Mouse (Mus musculus) intestine, postnatal 0 days (tissue): ENCODE measurements around the gene Mboat1. TPM values are rescaled to one million over a fixed set of nuclear protein-coding genes. Genes with fewer than 3 reads are reported as not detected.

ENCODE experiments used
- ATAC-seq: fragments of 200-750 bp; cut with Nextera tagmentation; 2 replicates; pipeline ENCODE4 v1.8.0; 2017; ENCODE audit warnings: mild to moderate bottlenecking, moderate TSS enrichment, moderate library complexity
- H3K27ac ChIP-seq: fragments of 300-500 bp; sonication (generic); 2 replicates; pipeline ENCODE4 v1.5.1; 2014; ENCODE audit warnings: mild to moderate bottlenecking, low read depth, low read length, moderate library complexity
- H3K27me3 ChIP-seq: fragments of 300-500 bp; sonication (generic); replicated peaks from 2 replicates; pipeline ENCODE4 v1.6.1; 2014; ENCODE audit warnings: low read length, mixed read lengths; ENCODE audit not compliant: control insufficient read depth, insufficient read depth
- H3K36me3 ChIP-seq: fragments of 300-500 bp; sonication (generic); 2 replicates; pipeline ENCODE4 v1.6.1; 2014; ENCODE audit warnings: mild to moderate bottlenecking, moderate library complexity; ENCODE audit not compliant: control insufficient read depth, insufficient read depth
- H3K4me1 ChIP-seq: fragments of 300-500 bp; sonication (generic); replicated peaks from 2 replicates; pipeline ENCODE4 v1.6.1; 2014; ENCODE audit warnings: antibody characterized with exemption, low read length, mixed read lengths; ENCODE audit not compliant: control insufficient read depth, insufficient read depth
- H3K4me2 ChIP-seq: fragments of 300-500 bp; sonication (generic); replicated peaks from 2 replicates; pipeline ENCODE4 v1.6.1; 2014; ENCODE audit warnings: low read depth, mild to moderate bottlenecking, moderate library complexity
- H3K4me3 ChIP-seq: fragments of 300-500 bp; sonication (generic); 2 replicates; pipeline ENCODE4 v1.5.1; 2014; ENCODE audit warnings: low read depth, low read length
- H3K9ac ChIP-seq: fragments of 300-500 bp; sonication (generic); 2 replicates; pipeline ENCODE4 v1.6.1; 2014; ENCODE audit warnings: mild to moderate bottlenecking, low read depth, low read length
- H3K9me3 ChIP-seq: fragments of 300-500 bp; sonication (generic); 2 replicates; pipeline ENCODE4 v1.6.1; 2016; ENCODE audit warnings: mixed run types; ENCODE audit not compliant: control insufficient read depth
- CTCF ChIP-seq: sonication (generic); IDR thresholded peaks from 2 replicates; pipeline ENCODE4 v1.5.1; 2016; ENCODE audit warnings: low read depth, mild to moderate bottlenecking, control low read depth, antibody characterized with exemption, moderate library complexity
- WGBS: fragments of 180-500 bp; shearing (Covaris S2); extraction: QIAGEN DNeasy Blood & Tissue Kit; methylation state at CpG from one replicate; pipeline ENCODE4 v1.1.7; 2014; 5-methylcytosine and 5-hydroxymethylcytosine counted together
- polyA plus RNA-seq: library from polyadenylated mRNA; unstranded; fragments of >200 nt; fragmentation: Nextera tagmentation; extraction: Ambion mirVana; gene quantifications from 2 replicates; pipeline ENCODE4 v1.2.1, GENCODE M21; 2015

Mboat1 gene
- polyA plus RNA-seq, 1 experiment from 2014 or later: 13.6 TPM

- no peak for ATAC-seq
- TF ChIP-seq CTCF: no peak
These were observed 118.1 kb downstream of the Mboat1 start for GRCm38 (mm10) chr13:30254421-30254820.

DNA sequence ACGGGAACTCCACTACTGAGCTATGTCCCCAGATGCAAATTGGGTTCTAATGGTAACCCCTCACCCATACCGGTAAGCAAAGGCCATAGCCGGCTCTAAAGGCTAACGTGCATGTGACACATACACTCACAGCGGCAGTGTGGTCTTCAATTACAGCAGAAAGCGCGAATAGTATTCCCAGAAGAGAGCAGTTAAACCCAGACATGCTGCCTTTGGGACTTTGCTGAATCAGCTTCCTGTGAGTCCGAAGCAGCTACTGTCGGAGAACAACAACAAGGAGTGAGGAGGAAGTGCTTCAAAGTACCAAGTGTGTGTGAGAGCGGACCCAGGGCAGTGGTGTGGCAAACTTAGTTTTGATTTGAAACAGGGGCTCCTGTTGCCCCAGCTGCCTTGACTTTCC lies 122.5 kb downstream of the Mboat1 start:
- Histone ChIP-seq H3K9me3 (no peaks in the 10 kb centered on the region), H3K4me1 (no peaks in the 10 kb centered on the region), H3K4me2 (no peak overlapping the region), H3K27me3 (no peaks in the 10 kb centered on the region), H3K36me3 (no peaks in the 10 kb centered on the region), H3K4me3 (no peak overlapping the region), H3K27ac (no peak overlapping the region), H3K9ac (no peak overlapping the region)
- no peak for TF ChIP-seq CTCF
- 68% methylated on average over 10 of the region's 10 CpGs for WGBS
- ATAC-seq: no peak

More at GRCm38 (mm10) chr13:30254421-30254820, 118.1 kb downstream of the Mboat1 start:
- Histone ChIP-seq H3K4me2 (no peak overlapping the region), H3K9me3 (no peaks in the 10 kb centered on the region), H3K36me3 (no peaks in the 10 kb centered on the region), H3K27ac (no peak overlapping the region), H3K9ac (no peak overlapping the region), H3K4me3 (no peak overlapping the region), H3K27me3 (no peaks in the 10 kb centered on the region), H3K4me1 (no peaks in the 10 kb centered on the region)
- 84% methylated on average over 6 of the region's 6 CpGs for WGBS

DNA sequence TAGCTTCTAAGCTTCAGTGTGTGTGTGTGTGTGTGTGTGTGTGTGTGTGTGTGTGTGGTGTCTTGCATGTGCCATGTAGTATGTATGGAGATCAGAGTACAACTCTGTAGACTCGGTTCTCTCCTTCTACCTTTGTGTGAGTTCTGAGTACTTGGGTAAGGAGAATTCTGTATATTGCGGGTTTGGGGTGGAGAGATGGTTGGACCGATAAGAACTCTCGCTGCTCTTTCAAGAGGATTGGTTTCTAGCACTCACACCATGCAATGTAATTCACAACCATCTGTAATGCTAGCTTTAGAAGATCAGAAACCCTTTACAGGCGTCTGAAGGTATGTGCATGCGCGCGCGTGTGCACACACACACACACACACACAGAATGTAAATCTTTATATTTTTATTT lies 123.0 kb downstream of the Mboat1 start:
- no peak for ATAC-seq
- Histone ChIP-seq H3K4me2 (no peak overlapping the region), H3K27ac (no peak overlapping the region), H3K4me3 (no peak overlapping the region), H3K36me3 (no peaks in the 10 kb centered on the region), H3K27me3 (no peaks in the 10 kb centered on the region), H3K9ac (no peak overlapping the region), H3K9me3 (no peaks in the 10 kb centered on the region), H3K4me1 (no peaks in the 10 kb centered on the region)
- TF ChIP-seq CTCF: no peak
- WGBS: 91% methylated on average over 9 of the region's 9 CpGs

DNA sequence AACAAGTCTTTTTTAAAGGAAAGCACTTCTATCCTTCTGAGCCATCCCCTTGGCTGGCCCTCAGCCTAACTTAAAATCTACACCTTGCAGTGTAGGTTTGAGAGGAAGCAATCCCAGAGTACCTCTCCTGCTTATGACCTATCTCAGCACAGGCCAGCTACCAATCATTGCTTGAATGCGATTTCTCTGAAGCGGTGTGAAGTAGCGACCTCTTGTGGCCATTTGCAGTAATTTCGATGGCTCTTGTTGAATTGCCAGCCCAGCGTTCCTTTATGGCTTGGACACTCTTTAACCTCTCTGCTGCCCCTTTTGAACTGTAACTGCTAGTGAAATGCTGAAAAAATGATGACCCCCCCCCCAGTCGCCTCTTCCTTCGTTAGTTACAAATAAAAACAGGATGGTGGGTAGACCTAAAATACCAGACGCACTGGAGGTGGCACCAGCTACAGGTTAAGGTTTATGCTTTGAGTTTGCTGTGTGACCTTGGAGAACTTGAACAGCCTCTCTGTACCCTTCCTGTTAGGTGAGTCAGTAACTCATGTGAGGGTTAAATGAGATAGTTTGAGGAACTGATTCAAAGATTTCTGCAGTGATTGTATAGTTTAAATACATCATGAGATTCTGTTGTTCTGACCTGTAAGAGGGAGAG lies 123.7 kb downstream of the Mboat1 start:
- Histone ChIP-seq H3K36me3 (no peaks in the 10 kb centered on the region), H3K27ac (no peak overlapping the region), H3K9ac (no peak overlapping the region), H3K4me3 (no peak overlapping the region), H3K4me1 (no peaks in the 10 kb centered on the region), H3K9me3 (no peaks in the 10 kb centered on the region), H3K27me3 (no peaks in the 10 kb centered on the region), H3K4me2 (no peak overlapping the region)
- 13% methylated on average over 8 of the region's 8 CpGs for WGBS
- no peak for ATAC-seq
- peak; percentile 96 for TF ChIP-seq CTCF

GRCm38 (mm10) chr13:30263681-30264080 lies 127.4 kb downstream of the Mboat1 start:
- no peak for TF ChIP-seq CTCF
- H3K4me2 ChIP-seq: no peak overlapping the region
- no peaks in the 10 kb centered on the region for H3K36me3 ChIP-seq
- no peaks in the 10 kb centered on the region for H3K27me3 ChIP-seq
- no peak overlapping the region for H3K27ac ChIP-seq
- H3K9ac ChIP-seq: no peak overlapping the region
- H3K4me3 ChIP-seq: no peak overlapping the region
- H3K4me1 ChIP-seq: no peaks in the 10 kb centered on the region
- no peaks in the 10 kb centered on the region for H3K9me3 ChIP-seq
- 79% methylated on average over 2 of the region's 2 CpGs for WGBS
- ATAC-seq: no peak

DNA sequence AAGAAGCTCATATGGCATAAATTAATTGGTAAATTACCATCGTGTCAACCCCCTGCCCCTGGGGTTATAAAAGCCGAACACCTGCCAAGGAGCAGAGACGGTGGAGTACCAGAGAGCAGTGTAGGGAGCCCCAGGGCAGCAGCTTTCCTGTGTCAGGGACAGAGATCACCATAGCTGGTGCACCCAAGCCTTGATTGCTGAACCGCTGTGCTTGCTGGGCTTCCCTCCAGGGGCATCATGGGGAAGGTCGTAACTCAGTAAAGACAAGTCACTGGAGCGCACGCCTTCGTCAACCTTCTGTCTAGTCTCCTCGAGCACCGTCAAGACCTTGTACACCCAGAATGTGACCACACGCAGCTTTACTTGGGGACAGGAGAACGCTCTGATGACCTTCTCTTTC lies 128.0 kb downstream of the Mboat1 start:
- no peak overlapping the region for H3K4me2 ChIP-seq
- no peaks in the 10 kb centered on the region for H3K4me1 ChIP-seq
- H3K27ac ChIP-seq: no peak overlapping the region
- H3K27me3 ChIP-seq: no peaks in the 10 kb centered on the region
- 78% methylated on average over 12 of the region's 12 CpGs for WGBS
- no peaks in the 10 kb centered on the region for H3K9me3 ChIP-seq
- ATAC-seq: no peak
- no peak overlapping the region for H3K4me3 ChIP-seq
- TF ChIP-seq CTCF: no peak
- H3K9ac ChIP-seq: no peak overlapping the region
- no peaks in the 10 kb centered on the region for H3K36me3 ChIP-seq

GRCm38 (mm10) chr13:30264765-30265164 lies 128.5 kb downstream of the Mboat1 start:
- H3K4me3 ChIP-seq: no peak overlapping the region
- no peaks in the 10 kb centered on the region for H3K27me3 ChIP-seq
- no peak overlapping the region for H3K9ac ChIP-seq
- no peak overlapping the region for H3K27ac ChIP-seq
- H3K9me3 ChIP-seq: no peaks in the 10 kb centered on the region
- ATAC-seq: no peak
- no peaks in the 10 kb centered on the region for H3K36me3 ChIP-seq
- no peak for TF ChIP-seq CTCF
- no peaks in the 10 kb centered on the region for H3K4me1 ChIP-seq
- no peak overlapping the region for H3K4me2 ChIP-seq
- WGBS: 65% methylated on average over 5 of the region's 5 CpGs
